Mouse (Mus musculus): Measurements from ENCODE around the gene Pdcd5.

GRCm38 (mm10) chr7:35599492-35599891 is 47.8 kb downstream of the Pdcd5 start:
- TF ChIP-seq POLR2A (IDR thresholded peaks at IDR 0.05; ENCODE audit: control insufficient read depth, extremely low read depth, insufficient read depth, low read length, poor library complexity) (no peak), CTCF (IDR thresholded peaks at IDR 0.05; ENCODE audit: borderline replicate concordance, control insufficient read depth, extremely low read depth, insufficient read depth, low read length, poor library complexity) (no peak)

All from thymus, adult 2 months (tissue).